Mouse (Mus musculus) limb, embryonic 11.5 days (tissue): ENCODE data around the gene Lsm2. TPM values are rescaled to one million over a fixed set of nuclear protein-coding genes. Genes with fewer than 3 reads are reported as not detected.
"Not testable (repeated sequence)": the region's sequence is repeated elsewhere in the genome, so short reads cannot be mapped to it uniquely, and the experiment has no call there.

Experiments used
- ATAC-seq: fragments of 200-750 bp; cut with Nextera tagmentation; 2 replicates; pipeline ENCODE4 v1.8.0; 2017; ENCODE audit warnings: low read depth; ENCODE audit not compliant: insufficient number of reproducible peaks, low FRiP score, low TSS enrichment
- DNase-seq: peaks from one replicate; pipeline ENCODE4 v3.0.0-alpha.2; 2015; ENCODE audit warnings: low spot score
- H3K27ac ChIP-seq: fragments of 300-500 bp; sonication (generic); replicated peaks from 2 replicates; pipeline ENCODE4 v1.5.1; 2014; ENCODE audit warnings: low read depth, mild to moderate bottlenecking, low read length
- H3K27me3 ChIP-seq: fragments of 300-500 bp; sonication (generic); 2 replicates; pipeline ENCODE4 v1.6.1; 2014; ENCODE audit warnings: mild to moderate bottlenecking, low read length, mixed read lengths; ENCODE audit not compliant: control insufficient read depth, insufficient read depth
- H3K36me3 ChIP-seq: fragments of 300-500 bp; sonication (generic); 2 replicates; pipeline ENCODE4 v1.6.1; 2014; ENCODE audit warnings: mild to moderate bottlenecking, low read length, moderate library complexity, mixed read lengths; ENCODE audit not compliant: control insufficient read depth, insufficient read depth
- H3K4me1 ChIP-seq: fragments of 300-500 bp; sonication (generic); 2 replicates; pipeline ENCODE4 v1.6.1; 2014; ENCODE audit warnings: low read length, mixed read lengths; ENCODE audit not compliant: control insufficient read depth, insufficient read depth
- H3K4me2 ChIP-seq: fragments of 300-500 bp; sonication (generic); 2 replicates; pipeline ENCODE4 v1.6.1; 2014; ENCODE audit warnings: low read depth, mild to moderate bottlenecking, moderate library complexity; ENCODE audit not compliant: severe bottlenecking
- H3K4me3 ChIP-seq: fragments of 300-500 bp; sonication (generic); 2 replicates; pipeline ENCODE4 v1.5.1; 2014; ENCODE audit warnings: low read depth, low read length
- H3K9ac ChIP-seq: fragments of 300-500 bp; sonication (generic); 2 replicates; pipeline ENCODE4 v1.6.1; 2014; ENCODE audit warnings: mild to moderate bottlenecking, low read length
- H3K9me3 ChIP-seq: fragments of 300-500 bp; sonication (generic); 2 replicates; pipeline ENCODE4 v1.6.1; 2016; ENCODE audit warnings: low read length; ENCODE audit not compliant: control insufficient read depth
- WGBS: fragments of 180-500 bp; shearing (Covaris S2); extraction: QIAGEN DNeasy Blood & Tissue Kit; methylation state at CpG from one replicate; pipeline ENCODE4 v1.1.7; 2014; 5-methylcytosine and 5-hydroxymethylcytosine counted together
- polyA plus RNA-seq: library from polyadenylated mRNA; unstranded; fragments of >200 nt; fragmentation: Nextera tagmentation; extraction: Ambion mirVana; gene quantifications from 2 replicates; pipeline ENCODE4 v1.2.1, GENCODE M21; 2014

The Lsm2 gene
- polyA plus RNA-seq, 1 experiment from 2014 or later = 266 TPM

DNA sequence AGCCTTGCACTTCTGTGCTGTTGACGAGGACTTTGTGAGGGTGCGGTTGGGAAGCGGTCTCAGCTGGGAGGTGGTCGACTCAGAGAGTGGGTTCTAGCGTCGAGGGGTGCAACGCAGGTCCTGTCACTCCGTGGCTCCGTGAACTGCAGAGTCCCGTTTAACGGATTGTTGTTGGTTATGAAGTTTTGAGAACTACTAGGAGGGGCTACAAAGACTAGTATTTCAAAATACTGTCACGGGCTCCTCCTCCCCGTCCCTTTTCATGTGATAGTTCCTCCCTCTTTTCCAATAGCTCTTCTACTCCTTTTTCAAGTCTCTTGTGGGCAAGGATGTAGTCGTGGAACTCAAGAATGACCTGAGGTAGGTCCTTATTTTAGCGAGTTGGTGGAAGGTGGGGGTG, 666 bp downstream of the Lsm2 start:
- under 1% methylated on average over 15 of the region's 15 CpGs for WGBS
- Histone ChIP-seq H3K4me1 (peaks cover 8% of the 10 kb centered on the region), H3K27me3 (no peaks in the 10 kb centered on the region), H3K27ac (peak overlapping the region; percentile 96; the same call in 1 of the 2 replicates), H3K4me2 (peak overlapping the region; percentile 81), H3K36me3 (peaks cover 9% of the 10 kb centered on the region; the same call in 1 of the 2 replicates), H3K9ac (peak overlapping the region; percentile 87), H3K4me3 (peak overlapping the region; percentile 92), H3K9me3 (no peaks in the 10 kb centered on the region)
- DNase-seq (no peak), ATAC-seq (peak; percentile 51; the same call in 1 of the 2 replicates)

DNA sequence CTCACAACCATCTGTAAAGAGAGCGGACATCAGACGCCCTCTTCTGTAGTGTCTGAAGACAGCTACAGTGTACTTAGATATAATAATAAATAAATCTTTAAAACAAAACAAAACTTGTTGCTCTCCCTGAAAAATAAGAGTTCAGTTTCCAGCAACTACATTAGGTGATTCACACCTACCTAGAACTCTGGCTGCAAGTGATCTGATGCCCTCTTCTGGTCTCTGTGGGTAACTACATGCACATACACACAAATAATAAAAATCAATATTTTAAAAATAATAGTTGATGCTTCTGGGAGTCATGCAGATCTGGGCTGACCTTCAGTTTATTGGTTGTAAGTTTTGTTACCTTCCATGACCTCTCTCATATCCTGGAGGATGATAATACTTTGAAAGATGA, 2.6 kb downstream of the Lsm2 start:
- DNase-seq (no peak), ATAC-seq (no peak)
- Histone ChIP-seq H3K4me2 (no peak overlapping the region), H3K9me3 (no peaks in the 10 kb centered on the region), H3K4me3 (no peak overlapping the region), H3K27me3 (no peaks in the 10 kb centered on the region), H3K9ac (no peak overlapping the region), H3K27ac (no peak overlapping the region), H3K36me3 (peaks cover 9% of the 10 kb centered on the region; the same call in 1 of the 2 replicates), H3K4me1 (peaks cover 8% of the 10 kb centered on the region)
- 79% methylated on average over 2 of the region's 2 CpGs for WGBS

DNA sequence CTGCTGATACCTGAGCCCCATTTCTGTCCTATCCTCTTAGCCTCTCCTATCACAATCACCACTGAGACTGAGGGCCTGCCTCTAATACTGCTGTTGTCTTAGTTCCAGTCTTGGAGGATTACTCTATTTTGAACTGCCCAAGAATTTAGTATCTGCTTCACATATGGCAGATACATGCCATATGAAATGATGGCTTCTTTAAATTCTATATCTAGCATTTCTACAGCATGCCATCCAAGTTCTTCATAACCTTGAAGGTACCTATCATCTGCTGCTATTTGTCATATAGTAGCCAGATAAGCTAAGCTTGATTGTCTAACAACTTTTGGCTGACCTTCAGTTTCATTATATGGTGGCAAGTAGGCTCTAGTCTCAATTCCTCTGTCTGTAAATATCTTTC, 13.1 kb downstream of the Lsm2 start:
- H3K9me3 ChIP-seq = no peaks in the 10 kb centered on the region
- no peak overlapping the region for H3K4me3 ChIP-seq
- peaks cover 20% of the 10 kb centered on the region for H3K36me3 ChIP-seq
- peaks cover 2% of the 10 kb centered on the region; the same call in 1 of the 2 replicates for H3K4me1 ChIP-seq
- H3K4me2 ChIP-seq = no peak overlapping the region
- H3K27ac ChIP-seq = no peak overlapping the region
- H3K9ac ChIP-seq = no peak overlapping the region
- no peaks in the 10 kb centered on the region for H3K27me3 ChIP-seq
- DNase-seq (no peak), ATAC-seq (no peak)

DNA sequence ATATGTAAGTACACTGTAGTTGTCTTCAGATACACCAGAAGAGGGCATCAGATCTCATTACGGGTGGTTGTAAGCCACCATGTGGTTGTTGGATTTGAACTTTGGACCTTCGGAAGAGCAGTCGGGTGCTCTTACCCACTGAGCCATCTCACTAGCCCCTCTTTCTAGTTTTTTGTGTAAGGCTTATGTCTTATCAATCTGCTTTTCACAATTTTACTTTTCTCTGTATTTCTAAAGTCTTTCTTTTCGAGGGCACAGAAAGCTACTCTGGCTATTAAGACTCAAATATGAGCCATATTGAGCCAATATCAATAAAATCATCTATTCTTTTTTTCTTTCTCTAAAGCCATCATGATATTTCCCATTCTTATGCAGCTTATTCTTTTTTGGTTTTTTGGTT, 13.5 kb downstream of the Lsm2 start:
- not testable (repeated sequence) for H3K27me3 ChIP-seq, DNase-seq, H3K9ac ChIP-seq, ATAC-seq, H3K27ac ChIP-seq, H3K4me3 ChIP-seq, H3K9me3 ChIP-seq, H3K4me2 ChIP-seq, H3K4me1 ChIP-seq
- 95% methylated on average over 4 of the region's 4 CpGs for WGBS
- peaks cover 20% of the 10 kb centered on the region for H3K36me3 ChIP-seq

DNA sequence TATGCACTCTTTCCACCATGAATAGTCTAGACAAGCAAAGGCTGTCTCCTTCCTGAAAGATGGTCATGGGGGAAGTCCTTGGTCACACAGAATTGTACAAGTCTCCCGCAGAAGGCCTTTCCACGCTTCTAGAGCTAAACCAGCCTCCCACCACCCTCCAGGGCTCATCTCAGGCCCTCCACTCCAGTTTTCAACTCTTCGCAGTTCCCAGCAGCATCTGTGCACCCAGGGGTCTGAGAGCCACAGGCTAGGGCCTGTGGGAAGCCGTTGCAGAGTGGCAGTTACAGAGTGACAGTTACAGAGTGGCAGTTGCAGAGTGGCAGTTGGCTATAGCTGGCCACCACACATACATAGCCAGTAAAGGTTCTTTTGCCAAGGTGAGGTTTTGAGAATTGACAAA, 14.3 kb downstream of the Lsm2 start:
- not testable (repeated sequence) for H3K9me3 ChIP-seq, H3K4me3 ChIP-seq, H3K27ac ChIP-seq, H3K4me2 ChIP-seq, ATAC-seq, H3K4me1 ChIP-seq, H3K9ac ChIP-seq, DNase-seq, H3K27me3 ChIP-seq
- 96% methylated on average over 4 of the region's 4 CpGs for WGBS
- H3K36me3 ChIP-seq = peaks cover 20% of the 10 kb centered on the region

DNA sequence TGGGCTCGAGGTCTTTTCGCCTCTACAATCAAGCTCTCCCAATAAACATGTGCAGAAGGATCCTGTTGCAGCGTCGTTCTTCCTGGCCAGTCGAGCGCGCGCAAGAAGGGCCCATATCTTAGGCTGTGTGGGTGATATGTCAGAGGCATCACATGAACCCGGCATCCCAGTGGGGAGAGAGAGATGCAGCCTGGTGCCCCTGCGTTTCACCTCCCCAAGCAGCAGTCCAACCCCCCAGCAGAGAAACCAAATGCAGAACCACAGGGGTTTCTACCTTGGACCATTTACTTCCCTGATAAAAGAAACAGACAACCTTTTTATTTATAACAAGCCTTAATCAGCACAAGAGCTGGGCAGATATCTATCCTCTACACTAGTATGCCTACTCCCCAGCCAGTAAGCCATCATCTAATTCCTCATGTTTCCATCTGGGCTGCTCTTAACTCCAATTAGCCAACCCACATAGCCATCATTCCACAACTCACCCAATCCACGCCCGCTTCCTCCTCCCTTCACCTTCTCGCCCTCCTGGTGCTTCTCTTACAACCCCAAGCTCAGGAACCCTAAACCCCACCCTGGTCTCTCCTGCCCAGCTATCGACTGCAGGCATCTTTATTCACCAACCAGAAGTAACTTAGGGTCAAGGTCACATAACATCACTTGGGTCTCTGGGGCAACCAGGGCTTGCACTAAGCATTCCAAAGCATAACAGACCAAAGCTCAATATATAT, 14.9 kb downstream of the Lsm2 start:
- no peak overlapping the region for H3K27ac ChIP-seq
- H3K4me1 ChIP-seq = peaks cover 3% of the 10 kb centered on the region; the same call in 1 of the 2 replicates
- no peak overlapping the region for H3K4me3 ChIP-seq
- peak overlapping the region; percentile 17; the same call in 1 of the 2 replicates for H3K4me2 ChIP-seq
- H3K9me3 ChIP-seq = no peaks in the 10 kb centered on the region
- ATAC-seq (no peak), DNase-seq (no peak)
- 93% methylated on average over 12 of the region's 14 CpGs for WGBS
- H3K9ac ChIP-seq = no peak overlapping the region
- peaks cover 16% of the 10 kb centered on the region for H3K36me3 ChIP-seq
- no peaks in the 10 kb centered on the region for H3K27me3 ChIP-seq

DNA sequence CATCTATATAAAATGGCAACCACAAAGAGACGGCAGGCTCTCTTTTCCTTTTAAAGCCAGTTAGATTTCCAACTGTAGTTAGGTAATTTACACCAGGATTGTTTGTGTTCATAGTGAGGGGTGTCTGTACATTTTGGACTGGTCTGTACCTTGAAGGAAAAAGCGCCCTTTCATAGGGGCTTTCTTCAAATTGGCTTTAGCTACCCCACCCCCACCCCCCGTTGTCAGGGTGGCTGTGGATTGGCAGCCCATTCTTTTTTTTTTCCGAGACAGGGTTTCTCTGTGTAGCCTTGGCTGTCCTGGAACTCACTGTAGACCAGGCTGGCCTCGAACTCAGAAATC, 15.5 kb downstream of the Lsm2 start:
- Histone ChIP-seq H3K4me1 (peaks cover 3% of the 10 kb centered on the region), H3K4me3 (no peak overlapping the region), H3K4me2 (0 out of 2 replicates have a peak overlapping the region, but pooled peaks have one; percentile 17), H3K9me3 (no peaks in the 10 kb centered on the region), H3K27ac (no peak overlapping the region), H3K36me3 (peaks cover 16% of the 10 kb centered on the region), H3K27me3 (no peaks in the 10 kb centered on the region), H3K9ac (no peak overlapping the region)
- DNase-seq (no peak), ATAC-seq (no peak)
- 95% methylated on average over 5 of the region's 5 CpGs for WGBS

DNA sequence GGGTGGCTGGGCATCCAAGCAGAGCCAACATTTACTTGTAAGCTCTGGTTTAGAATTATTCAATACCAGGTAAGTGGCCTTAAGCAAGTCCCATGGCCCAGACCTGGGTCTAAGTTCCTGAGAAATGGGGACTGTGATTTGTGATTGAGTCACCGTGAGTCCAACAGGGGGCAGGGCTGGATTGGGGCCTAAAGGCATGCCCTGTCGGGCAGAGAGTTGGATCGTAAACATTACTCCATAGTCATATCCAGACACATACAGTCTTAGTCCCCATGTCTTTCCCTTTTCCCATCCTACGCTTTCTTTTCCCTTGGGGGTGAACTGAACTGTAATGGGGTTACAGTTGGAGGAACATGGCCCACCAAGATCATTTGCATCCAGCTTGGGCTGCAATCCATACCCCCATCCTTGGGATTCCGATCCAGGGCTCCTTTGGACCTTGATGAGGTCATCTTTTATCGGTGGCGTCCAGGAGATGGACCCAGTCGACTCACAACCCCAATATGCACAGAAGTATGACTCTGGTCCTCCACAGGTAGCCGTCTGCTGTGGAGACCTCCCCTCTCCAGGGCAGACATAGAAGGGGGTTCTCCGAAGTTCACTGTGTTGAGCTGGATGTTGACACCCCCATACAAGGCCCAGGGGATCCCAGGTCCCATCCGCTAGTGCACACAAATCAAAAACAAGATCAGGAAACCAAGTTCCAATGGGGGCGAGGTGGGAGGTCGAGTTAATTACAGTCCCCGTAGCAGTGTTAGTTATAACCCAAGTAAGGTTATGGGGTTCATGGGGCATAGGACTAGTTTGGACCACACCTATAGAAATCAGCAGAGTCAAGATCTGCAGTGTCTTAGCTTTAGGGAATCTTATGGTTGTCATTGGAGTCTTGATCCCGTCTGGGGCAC, 17.1 kb downstream of the Lsm2 start:
- DNase-seq (no peak), ATAC-seq (no peak)
- WGBS = 95% methylated on average over 15 of the region's 15 CpGs
- no peaks in the 10 kb centered on the region for H3K27me3 ChIP-seq
- no peaks in the 10 kb centered on the region for H3K9me3 ChIP-seq
- H3K4me1 ChIP-seq = peaks cover 16% of the 10 kb centered on the region
- peaks cover 16% of the 10 kb centered on the region for H3K36me3 ChIP-seq
- H3K4me3 ChIP-seq = no peak overlapping the region
- H3K27ac ChIP-seq = no peak overlapping the region
- no peak overlapping the region for H3K9ac ChIP-seq
- peak overlapping the region; percentile 40 for H3K4me2 ChIP-seq
